Mouse (Mus musculus) limb, embryonic 14.5 days (tissue): Measurements from ENCODE around the gene Gm6583. TPM values are rescaled to one million over a fixed set of nuclear protein-coding genes. Genes with fewer than 3 reads are reported as not detected.

Experiments used
- ATAC-seq: fragments of 200-750 bp; cut with Nextera tagmentation; 2 replicates; pipeline ENCODE4 v1.8.0; 2017; ENCODE audit warnings: low read depth, moderate number of reproducible peaks, moderate TSS enrichment; ENCODE audit not compliant: low FRiP score
- DNase-seq: peaks from one replicate; pipeline ENCODE4 v3.0.0-alpha.2; 2015; ENCODE audit warnings: low spot score
- H3K27ac ChIP-seq: fragments of 300-500 bp; sonication (generic); replicated peaks from 2 replicates; pipeline ENCODE4 v1.5.1; 2014; ENCODE audit warnings: low read depth, mild to moderate bottlenecking, low read length, moderate library complexity, mixed read lengths
- H3K27me3 ChIP-seq: fragments of 300-500 bp; sonication (generic); 2 replicates; pipeline ENCODE4 v1.6.1; 2014; ENCODE audit warnings: low read length, mixed read lengths; ENCODE audit not compliant: control insufficient read depth, insufficient read depth
- H3K36me3 ChIP-seq: fragments of 300-500 bp; sonication (generic); 2 replicates; pipeline ENCODE4 v1.6.1; 2014; ENCODE audit warnings: mild to moderate bottlenecking, low read length, moderate library complexity, mixed read lengths; ENCODE audit not compliant: control insufficient read depth, insufficient read depth
- H3K4me1 ChIP-seq: fragments of 300-500 bp; sonication (generic); 2 replicates; pipeline ENCODE4 v1.6.1; 2014; ENCODE audit warnings: antibody characterized with exemption, low read length, mixed read lengths; ENCODE audit not compliant: control insufficient read depth, insufficient read depth
- H3K4me2 ChIP-seq: fragments of 300-500 bp; sonication (generic); replicated peaks from 2 replicates; pipeline ENCODE4 v1.6.1; 2014; ENCODE audit warnings: low read depth, mild to moderate bottlenecking, low read length, moderate library complexity; ENCODE audit not compliant: severe bottlenecking
- H3K4me3 ChIP-seq: fragments of 300-500 bp; sonication (generic); replicated peaks from 2 replicates; pipeline ENCODE4 v1.5.1; 2014; ENCODE audit warnings: low read length
- H3K9ac ChIP-seq: fragments of 300-500 bp; sonication (generic); 2 replicates; pipeline ENCODE4 v1.6.1; 2014; ENCODE audit warnings: mild to moderate bottlenecking, low read depth, low read length, moderate library complexity; ENCODE audit not compliant: severe bottlenecking
- H3K9me3 ChIP-seq: fragments of 300-500 bp; sonication (generic); 2 replicates; pipeline ENCODE4 v1.6.1; 2016; ENCODE audit warnings: low read length; ENCODE audit not compliant: control insufficient read depth
- POLR2A ChIP-seq: fragments of 200-500 bp; IDR thresholded peaks from 2 replicates; pipeline ENCODE4 v1.8.0; 2012; ENCODE audit warnings: inconsistent platforms, mild to moderate bottlenecking, moderate library complexity, borderline replicate concordance; ENCODE audit not compliant: insufficient read depth, insufficient read length; ENCODE audit errors: extremely low read depth
- WGBS: fragments of 180-500 bp; shearing (Covaris S2); extraction: QIAGEN DNeasy Blood & Tissue Kit; methylation state at CpG from one replicate; pipeline ENCODE4 v1.1.7; 2014; 5-methylcytosine and 5-hydroxymethylcytosine counted together
- polyA plus RNA-seq, 2 experiments: library from polyadenylated mRNA; depleted of rRNA in 1 of 2; stranded (reverse) in 1 of 2; unstranded in 1 of 2; fragments of >200 nt; fragmentation: Nextera tagmentation in 1 of 2; extraction: Ambion mirVana in 1 of 2; gene quantifications; 2 replicates each; pipeline versions ENCODE4 v1.2.1 to v1.2.3; 2012 to 2014

Gene Gm6583
- polyA plus RNA-seq, 2 experiments = 0.08 TPM; not detected in 1

DNA sequence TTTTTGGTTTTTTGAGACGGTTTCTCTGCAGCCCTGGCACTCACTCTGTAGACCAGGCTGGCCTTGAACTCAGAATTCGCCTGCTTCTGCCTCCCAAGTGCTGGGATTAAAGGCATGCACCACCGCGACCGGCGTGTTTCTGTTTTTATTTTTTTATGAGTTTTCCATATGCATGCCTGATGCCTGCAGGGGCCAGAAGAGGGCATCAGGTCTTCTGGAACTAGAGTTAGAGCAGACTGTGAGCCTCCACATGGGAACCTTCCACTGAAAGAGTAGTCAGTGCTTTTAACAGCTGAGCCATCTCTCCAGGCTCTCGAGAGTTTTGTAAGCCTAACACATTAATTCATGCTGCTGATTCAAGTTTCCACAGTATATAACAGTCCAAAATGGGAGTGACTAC lies 16.6 kb downstream of the Gm6583 start:
- no peak for ATAC-seq
- Histone ChIP-seq H3K27ac (no peak overlapping the region), H3K4me2 (no peak overlapping the region), H3K9me3 (no peaks in the 10 kb centered on the region), H3K4me3 (no peak overlapping the region), H3K4me1 (peaks cover 10% of the 10 kb centered on the region), H3K36me3 (peaks cover 50% of the 10 kb centered on the region), H3K27me3 (no peaks in the 10 kb centered on the region), H3K9ac (no peak overlapping the region)
- 52% methylated on average over 7 of the region's 7 CpGs for WGBS
- no peak for DNase-seq
- TF ChIP-seq POLR2A = no peak

DNA sequence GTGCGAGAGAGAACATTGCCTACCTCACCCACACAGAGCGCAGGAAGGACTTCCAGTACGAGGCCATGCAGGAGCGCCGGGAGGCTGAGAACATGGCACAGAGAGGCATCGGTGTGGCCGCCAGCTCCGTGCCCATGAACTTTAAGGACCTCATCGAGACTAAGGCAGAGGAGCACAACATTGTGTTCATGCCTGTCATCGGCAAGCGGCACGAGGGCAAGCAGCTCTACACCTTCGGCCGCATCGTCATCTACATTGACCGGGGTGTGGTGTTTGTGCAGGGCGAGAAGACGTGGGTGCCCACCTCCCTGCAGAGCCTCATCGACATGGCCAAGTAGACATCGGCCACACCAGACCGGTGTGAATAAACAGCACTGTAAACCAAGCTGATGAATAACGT lies 18.8 kb downstream of the Gm6583 start:
- ATAC-seq (no peak), DNase-seq (no peak)
- H3K4me1 ChIP-seq = no peaks in the 10 kb centered on the region; the same call in 1 of the 2 replicates
- TF ChIP-seq POLR2A = no peak
- no peaks in the 10 kb centered on the region for H3K27me3 ChIP-seq
- H3K27ac ChIP-seq = no peak overlapping the region
- no peak overlapping the region for H3K9ac ChIP-seq
- no peak overlapping the region for H3K4me2 ChIP-seq
- H3K36me3 ChIP-seq = peaks cover 71% of the 10 kb centered on the region
- H3K4me3 ChIP-seq = no peak overlapping the region
- 93% methylated on average over 22 of the region's 22 CpGs for WGBS
- no peaks in the 10 kb centered on the region for H3K9me3 ChIP-seq

DNA sequence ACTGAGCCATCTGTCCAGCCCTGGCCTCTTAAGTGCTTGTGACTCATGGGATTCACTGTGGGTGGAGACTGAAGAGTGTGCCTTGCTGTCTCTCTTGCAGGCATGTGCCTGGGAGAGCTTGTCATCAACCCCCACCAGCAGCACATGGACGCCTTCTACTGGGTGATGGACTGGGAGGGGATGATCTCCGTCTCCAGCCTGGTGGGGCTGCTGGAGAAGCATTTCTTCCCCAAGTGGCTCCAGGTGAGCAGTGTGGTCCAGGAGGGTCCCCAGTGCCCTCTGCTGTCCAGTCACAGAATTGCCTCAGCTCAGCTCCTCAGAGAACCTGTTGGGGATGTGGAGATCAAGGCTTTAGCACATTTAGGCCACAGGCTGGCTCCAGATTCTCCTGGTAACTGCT lies 20.4 kb downstream of the Gm6583 start:
- DNase-seq (peak; percentile 15), ATAC-seq (no peak)
- Histone ChIP-seq H3K9me3 (no peaks in the 10 kb centered on the region), H3K36me3 (peaks cover 83% of the 10 kb centered on the region), H3K27me3 (no peaks in the 10 kb centered on the region), H3K4me2 (no peak overlapping the region), H3K9ac (no peak overlapping the region), H3K4me3 (no peak overlapping the region), H3K4me1 (no peaks in the 10 kb centered on the region), H3K27ac (no peak overlapping the region)
- 36% methylated on average over 2 of the region's 2 CpGs for WGBS
- TF ChIP-seq POLR2A = no peak

DNA sequence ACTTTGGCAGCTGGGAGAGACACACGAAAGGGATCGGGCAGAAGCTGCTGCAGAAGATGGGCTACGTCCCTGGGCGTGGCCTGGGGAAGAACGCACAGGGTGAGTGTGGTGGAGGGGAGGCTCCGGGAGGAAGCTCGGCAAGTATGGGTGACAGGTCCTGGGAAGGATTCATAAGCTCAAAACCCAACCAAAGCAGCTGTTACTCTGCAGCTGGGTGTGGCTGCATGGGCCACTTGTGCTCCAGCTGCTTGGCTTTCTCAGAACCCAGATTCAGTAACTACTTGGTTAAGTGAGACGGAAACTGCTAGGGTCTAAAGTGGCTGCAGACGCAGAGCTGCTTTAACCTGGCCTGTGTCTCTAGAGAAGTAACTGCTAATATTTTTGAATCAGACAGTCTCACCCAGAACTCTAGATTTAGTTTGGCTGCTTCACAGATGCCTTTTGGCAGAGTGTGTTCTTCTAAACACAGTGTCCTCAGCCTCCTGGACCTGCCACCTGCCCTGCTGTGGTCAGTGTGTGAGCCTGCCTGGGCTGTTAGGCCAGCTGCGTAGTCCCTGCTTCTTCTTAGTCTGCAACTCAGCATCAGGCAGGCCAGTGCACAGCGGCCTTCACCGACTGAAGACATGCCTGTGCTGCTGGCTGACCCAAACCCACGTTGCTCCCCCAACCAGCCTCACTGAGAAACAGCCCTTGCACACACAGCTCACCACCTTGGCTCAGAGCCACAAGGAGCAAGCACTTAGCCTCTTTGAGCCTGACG lies 25.8 kb downstream of the Gm6583 start:
- Histone ChIP-seq H3K4me3 (no peak overlapping the region), H3K4me2 (no peak overlapping the region), H3K27ac (no peak overlapping the region), H3K27me3 (no peaks in the 10 kb centered on the region), H3K9me3 (no peaks in the 10 kb centered on the region), H3K36me3 (peaks cover 67% of the 10 kb centered on the region), H3K4me1 (peaks cover 6% of the 10 kb centered on the region), H3K9ac (no peak overlapping the region)
- no peak for DNase-seq
- 92% methylated on average over 14 of the region's 14 CpGs for WGBS
- no peak for ATAC-seq
- TF ChIP-seq POLR2A = no peak

DNA sequence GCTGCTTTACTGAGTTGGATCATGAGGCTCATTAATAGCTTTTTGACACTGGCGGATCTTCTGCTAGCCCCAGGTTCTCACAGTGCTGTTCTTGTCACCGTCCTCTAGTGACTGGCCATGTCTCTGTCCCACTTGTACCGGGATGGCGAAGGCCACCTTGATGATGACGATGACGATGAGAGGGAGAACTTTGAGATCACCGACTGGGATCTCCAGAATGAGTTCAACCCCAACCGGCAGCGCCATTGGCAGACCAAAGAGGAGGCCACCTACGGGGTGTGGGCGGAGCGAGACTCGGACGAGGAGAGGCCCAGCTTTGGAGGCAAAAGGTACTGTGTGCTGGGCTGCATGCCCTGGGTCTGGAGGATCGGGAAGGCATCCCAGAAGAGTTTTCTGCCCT lies 28.0 kb downstream of the Gm6583 start:
- DNase-seq (no peak), ATAC-seq (no peak)
- Histone ChIP-seq H3K36me3 (peaks cover 46% of the 10 kb centered on the region), H3K27ac (no peak overlapping the region), H3K4me1 (peaks cover 6% of the 10 kb centered on the region), H3K9ac (no peak overlapping the region), H3K9me3 (no peaks in the 10 kb centered on the region), H3K4me3 (no peak overlapping the region), H3K27me3 (no peaks in the 10 kb centered on the region), H3K4me2 (no peak overlapping the region)
- no peak for TF ChIP-seq POLR2A
- WGBS = 90% methylated on average over 15 of the region's 15 CpGs
